Comparison of ENCODE assay signal across 8 mouse cellular contexts in the genomic region with DNA sequence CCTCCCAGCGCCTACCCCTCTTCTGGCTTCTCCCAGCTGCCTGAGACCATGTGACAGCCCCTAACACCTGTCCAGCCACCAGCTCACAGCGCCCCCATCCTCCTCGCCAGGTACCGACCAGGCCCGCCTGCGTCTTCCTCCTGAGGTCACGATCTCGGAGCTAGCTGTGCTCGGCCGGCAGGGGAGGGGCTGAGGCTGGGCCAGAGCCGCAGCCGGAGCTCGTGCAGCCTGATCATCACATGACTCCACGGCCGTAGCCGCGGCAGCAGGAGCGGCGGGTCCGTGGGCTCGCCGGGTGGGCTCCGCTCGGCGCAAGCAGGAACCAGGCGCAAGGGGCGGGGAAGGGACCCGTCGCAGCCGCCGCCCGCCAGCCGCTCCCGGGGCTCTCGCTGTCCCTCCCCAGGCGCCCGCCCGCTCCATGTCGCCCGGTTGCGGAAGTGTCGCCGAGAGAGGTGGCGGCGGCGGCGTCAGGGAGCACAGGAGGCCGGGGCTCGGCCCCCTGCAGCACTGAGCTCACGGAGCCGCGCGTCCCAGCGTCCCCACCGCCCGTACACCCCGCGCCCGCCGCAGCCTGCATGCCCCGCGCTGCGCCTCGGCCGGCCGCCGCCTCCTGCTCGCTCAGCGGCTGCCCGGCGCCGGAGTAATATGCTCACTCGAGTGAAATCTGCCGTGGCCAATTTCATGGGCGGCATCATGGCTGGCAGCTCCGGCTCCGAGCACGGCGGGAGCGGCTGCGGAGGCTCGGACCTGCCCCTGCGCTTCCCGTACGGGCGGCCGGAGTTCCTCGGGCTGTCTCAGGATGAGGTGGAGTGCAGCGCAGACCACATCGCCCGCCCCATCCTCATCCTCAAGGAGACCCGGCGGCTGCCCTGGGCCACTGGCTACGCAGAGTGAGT. TPM values are rescaled to one million over a fixed set of nuclear protein-coding genes. Genes with fewer than 3 reads are reported as not detected.
DNase-seq lines count a peak whose midpoint lies in the region; ATAC-seq lines count a peak whose summit lies in the region.

TSS of gene Ppm1h (plus strand) at position 222 of the 896 bp plus-strand sequence.

- peak within 1 kb of the TSS; percentile 80 for H3K27ac ChIP-seq in intestine, embryonic 16.5 days (ENCODE audit: low read length)

- peak within 1 kb of the TSS; percentile 90 for H3K9ac ChIP-seq in intestine, embryonic 16.5 days (ENCODE audit: low read depth, low read length)

- no peaks in the 10 kb centered on the region for H3K36me3 ChIP-seq in intestine, embryonic 16.5 days (ENCODE audit: control insufficient read depth, insufficient read depth, low read length)

- H3K4me2 ChIP-seq in intestine, embryonic 16.5 days (ENCODE audit: low read depth, low read length): peak within 1 kb of the TSS; percentile 91

- under 1% methylated on average over 81 of the region's 94 CpGs for WGBS in intestine, embryonic 16.5 days

- no peaks in the 10 kb centered on the region for H3K9me3 ChIP-seq in intestine, embryonic 16.5 days (ENCODE audit: control insufficient read depth, low read length)

- peak within 1 kb of the TSS; percentile 89 for H3K4me3 ChIP-seq in intestine, embryonic 16.5 days (ENCODE audit: low read length)

- H3K4me1 ChIP-seq in intestine, embryonic 16.5 days (ENCODE audit: control insufficient read depth, insufficient read depth, low read length): peaks cover 12% of the 10 kb centered on the region

- peak; percentile 64 for ATAC-seq in activated CD4-positive, CD25-positive, alpha-beta regulatory T cell, adult 4 months
- peak; percentile 93 for ATAC-seq in intestine, embryonic 16.5 days

- intact Hi-C loops in left cerebral cortex, postnatal 36 days (cut with DNase I): loop anchor here (2.0 to 10.0 kb wide), 5 partner anchors 39 to 584 kb away; partner anchors contain the start of gene Rxylt1

- peak; percentile 80 for DNase-seq in embryo, embryonic 10 days (ENCODE audit: low spot score)
- DNase-seq in gastrocnemius, postnatal 4 days (ENCODE audit: low spot score in 2 of 2): peak; percentile 34 to 57
- peak; percentile 67 to 81 for DNase-seq in left cerebral cortex, postnatal 36 days (ENCODE audit: low spot score in 2 of 2)
- DNase-seq in mesoderm, embryonic 11.5 days (ENCODE audit: low read depth, low spot score): peak; percentile 72
- DNase-seq in right cerebral cortex, postnatal 36 days (ENCODE audit: low spot score in 2 of 2): peak; percentile 48 to 68
- peak; percentile 59 to 67 for DNase-seq in urinary bladder, postnatal 4 days (ENCODE audit: low spot score in 2 of 2)

- H3K27me3 ChIP-seq in intestine, embryonic 16.5 days (replicated peaks; ENCODE audit: control insufficient read depth, insufficient read depth, low read length): no peaks in the 10 kb centered on the region

RNA-seq across cellular contexts. Expression of gene Ppm1h, which starts in this region (rescaled TPM):
- polyA plus RNA-seq in activated CD4-positive, CD25-positive, alpha-beta regulatory T cell, adult 4 months (2017; shearing (Covaris generic)): 10 to 100 TPM; 37.4 to 45.1 TPM
- total RNA-seq in gastrocnemius, postnatal 4 days (2021): 1 to 10 TPM; 3.8 to 4.0 TPM
- 14.8 and 16.2 TPM in 2 replicates for polyA plus RNA-seq in intestine, embryonic 16.5 days (2015; fragmentation: Nextera tagmentation; extraction: Ambion mirVana)
- total RNA-seq in left cerebral cortex, postnatal 36 days (2021): 100 to 1,000 TPM in 1 of 2 experiments, 10 to 100 TPM in 1; 95.4 to 106 TPM

Comparison
In these comparisons a context has a peak if more than half of its experiments do, and no peak if none do; other contexts are left out.
1. Peak in every context shown above with its lines: DNase-seq, ATAC-seq, H3K4me3 ChIP-seq and H3K27ac ChIP-seq.
2. RNA of gene Ppm1h (total RNA-seq): 95.4 to 106 TPM in left cerebral cortex, postnatal 36 days; 3.8 to 4.0 TPM in gastrocnemius, postnatal 4 days; every median in the first group is over 10 times any median in the second.